Mouse (Mus musculus) midbrain, embryonic 10.5 days (tissue): ENCODE data around the gene Defb45. TPM values are rescaled to one million over a fixed set of nuclear protein-coding genes. Genes with fewer than 3 reads are reported as not detected.

Source experiments
- DNase-seq: peaks from one replicate; pipeline ENCODE4 v3.0.0-alpha.2; 2017; ENCODE audit warnings: low spot score
- H3K27ac ChIP-seq: fragments of 300-500 bp; sonication (generic); replicated peaks from 2 replicates; pipeline ENCODE4 v1.5.1; 2016; ENCODE audit warnings: mild to moderate bottlenecking
- H3K27me3 ChIP-seq: fragments of 300-500 bp; sonication (generic); 2 replicates; pipeline ENCODE4 v1.6.1; 2016; ENCODE audit warnings: low read depth, mild to moderate bottlenecking; ENCODE audit not compliant: poor library complexity, severe bottlenecking
- H3K36me3 ChIP-seq: fragments of 300-500 bp; sonication (generic); 2 replicates; pipeline ENCODE4 v1.6.1; 2016; ENCODE audit warnings: mild to moderate bottlenecking, moderate library complexity
- H3K4me1 ChIP-seq: fragments of 300-500 bp; sonication (generic); 2 replicates; pipeline ENCODE4 v1.6.1; 2016
- H3K4me3 ChIP-seq: fragments of 300-500 bp; sonication (generic); 2 replicates; pipeline ENCODE4 v1.5.1; 2016; ENCODE audit warnings: mild to moderate bottlenecking, moderate library complexity
- H3K9me3 ChIP-seq: fragments of 300-500 bp; sonication (generic); replicated peaks from 2 replicates; pipeline ENCODE4 v1.6.1; 2016; ENCODE audit warnings: mild to moderate bottlenecking
- WGBS: fragments of 180-500 bp; shearing (Covaris S2); methylation state at CpG from one replicate; pipeline ENCODE4 v1.1.7; 2016; 5-methylcytosine and 5-hydroxymethylcytosine counted together
- polyA plus RNA-seq: library from polyadenylated mRNA; unstranded; fragments of >200 nt; fragmentation: Nextera tagmentation; extraction: Ambion mirVana; gene quantifications from 2 replicates; pipeline ENCODE4 v1.2.1, GENCODE M21; 2016

The Defb45 gene
- polyA plus RNA-seq, 1 experiment from 2014 or later: not detected

GRCm38 (mm10) chr2:152553774-152554423 lies 45.3 kb downstream of the Defb45 start:
- Histone ChIP-seq H3K4me1 (peaks cover 5% of the 10 kb centered on the region; the same call in 1 of the 2 replicates), H3K36me3 (no peaks in the 10 kb centered on the region), H3K4me3 (peak overlapping the region; percentile 29; the same call in 1 of the 2 replicates), H3K27ac (no peak overlapping the region; the same call in 1 of the 2 replicates), H3K9me3 (no peaks in the 10 kb centered on the region), H3K27me3 (no peaks in the 10 kb centered on the region)
- 15% methylated on average over 16 of the region's 16 CpGs for WGBS
- DNase-seq: peak; percentile 62

- no peak overlapping the region for H3K27ac ChIP-seq
- WGBS: 82% methylated on average over 5 of the region's 5 CpGs
- H3K27me3 ChIP-seq: no peaks in the 10 kb centered on the region
- no peaks in the 10 kb centered on the region for H3K36me3 ChIP-seq
- DNase-seq: no peak
- no peaks in the 10 kb centered on the region for H3K4me1 ChIP-seq
- H3K4me3 ChIP-seq: no peak overlapping the region
- H3K9me3 ChIP-seq: 0 out of 2 replicates have a peak, but pooled peaks cover under 1% of the 10 kb centered on the region
Observed at GRCm38 (mm10) chr2:152548124-152548523, 51.1 kb downstream of the Defb45 start.

GRCm38 (mm10) chr2:152544691-152545090 lies 54.5 kb downstream of the Defb45 start:
- peaks cover 5% of the 10 kb centered on the region; the same call in 1 of the 2 replicates for H3K9me3 ChIP-seq
- no peaks in the 10 kb centered on the region for H3K27me3 ChIP-seq
- DNase-seq: peak; percentile 37
- H3K4me1 ChIP-seq: no peaks in the 10 kb centered on the region
- WGBS: 24% methylated on average over 4 of the region's 4 CpGs
- no peak overlapping the region for H3K4me3 ChIP-seq
- no peak overlapping the region for H3K27ac ChIP-seq
- H3K36me3 ChIP-seq: no peaks in the 10 kb centered on the region

- WGBS: 88% methylated on average over 4 of the region's 4 CpGs
- Histone ChIP-seq H3K9me3 (peaks cover 5% of the 10 kb centered on the region; the same call in 1 of the 2 replicates), H3K27me3 (no peaks in the 10 kb centered on the region), H3K36me3 (no peaks in the 10 kb centered on the region), H3K4me3 (no peak overlapping the region), H3K27ac (no peak overlapping the region), H3K4me1 (no peaks in the 10 kb centered on the region)
- DNase-seq: no peak
Observed at GRCm38 (mm10) chr2:152543478-152543877, 55.7 kb downstream of the Defb45 start.

Other genes with a start within 250 kb of the Defb45 start
- gene Nrsn2, start 222.8 kb downstream of the Defb45 start, polyA plus RNA-seq: 1.3 and 3.7 TPM in 2 replicates
- 8.6 and 9.2 TPM in 2 replicates for gene Sox12, start 201.3 kb downstream of the Defb45 start, polyA plus RNA-seq
- 47.7 and 49.8 TPM in 2 replicates for gene Zcchc3, start 184.4 kb downstream of the Defb45 start, polyA plus RNA-seq
- gene 6820408C15Rik, start 183.8 kb downstream of the Defb45 start, polyA plus RNA-seq: 0.99 and 1.2 TPM in 2 replicates
- gene Defb23, start 134.8 kb downstream of the Defb45 start, polyA plus RNA-seq: not detected in 2 replicates
- not detected in 2 replicates for gene Defb20, start 122.3 kb downstream of the Defb45 start, polyA plus RNA-seq
- not detected in 2 replicates for gene Defb22, start 109.3 kb downstream of the Defb45 start, polyA plus RNA-seq
- gene Defb26, start 87.7 kb downstream of the Defb45 start, polyA plus RNA-seq: not detected in 2 replicates
- gene Defb28, start 81.1 kb downstream of the Defb45 start, polyA plus RNA-seq: not detected in 2 replicates
- gene Defb29, start 59.3 kb downstream of the Defb45 start, polyA plus RNA-seq: not detected in 2 replicates
- gene Gm17416, start 30.1 kb downstream of the Defb45 start, polyA plus RNA-seq: not detected in 2 replicates
- not detected in 2 replicates for gene Defb21, start 26.7 kb downstream of the Defb45 start, polyA plus RNA-seq
- gene Defb19, start 19.1 kb downstream of the Defb45 start, polyA plus RNA-seq: not detected in 2 replicates
- gene Defb36, start 4.9 kb upstream of the Defb45 start, polyA plus RNA-seq: not detected in 2 replicates
- not detected in 2 replicates for gene Defb25, start 23.7 kb upstream of the Defb45 start, polyA plus RNA-seq
- 0.26 and 0.33 TPM in 2 replicates for gene Rem1, start 27.6 kb upstream of the Defb45 start, polyA plus RNA-seq
- 99.2 and 117 TPM in 2 replicates for gene H13, start 70.1 kb upstream of the Defb45 start, polyA plus RNA-seq
- 42.9 and 45.3 TPM in 2 replicates for gene Mcts2, start 87.6 kb upstream of the Defb45 start, polyA plus RNA-seq
- gene Id1, start 136.9 kb upstream of the Defb45 start, polyA plus RNA-seq: 70.2 and 86.2 TPM in 2 replicates
- 4.2 and 4.6 TPM in 2 replicates for gene Cox4i2, start 154.8 kb upstream of the Defb45 start, polyA plus RNA-seq
- gene Bcl2l1, start 232.3 kb upstream of the Defb45 start, polyA plus RNA-seq: 107 and 128 TPM in 2 replicates
- 153 TPM in 2 replicates for gene Tpx2, start 248.6 kb upstream of the Defb45 start, polyA plus RNA-seq